Mouse (Mus musculus): ENCODE data around the gene Nckap5l. TPM values are rescaled to one million over a fixed set of nuclear protein-coding genes. Genes with fewer than 3 reads are reported as not detected.

Gene Nckap5l
- total and polyA plus RNA-seq, 2 experiments from 2014 or later, result 11.4 to 19.5 TPM

DNA sequence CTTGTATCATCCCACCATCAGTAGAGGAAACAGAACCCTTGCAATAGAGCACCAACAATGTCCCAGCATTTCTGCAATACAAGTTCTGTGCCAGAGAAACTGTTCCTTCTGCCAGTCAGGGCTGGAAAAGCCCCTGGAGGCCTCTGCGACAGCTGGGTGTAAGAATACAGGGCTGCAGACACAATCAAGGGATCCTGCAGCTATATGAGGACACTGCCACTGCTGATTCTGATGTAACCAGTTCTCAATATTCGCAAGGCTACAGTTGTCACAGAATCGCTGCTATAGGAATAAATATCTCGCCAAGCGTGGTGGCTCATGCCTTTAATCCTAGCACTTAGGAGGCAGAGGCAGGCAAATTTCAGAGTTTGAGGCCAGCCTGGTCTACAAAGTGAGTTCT, 81.3 kb downstream of the Nckap5l start:
- Histone ChIP-seq H3K9ac (replicated peaks; ENCODE audit: low read length) (no peak overlapping the region), H3K4me2 (ENCODE audit: low read depth, low read length) (no peak overlapping the region), H3K9me3 (ENCODE audit: low read length) (0 out of 2 replicates have a peak, but pooled peaks cover 3% of the 10 kb centered on the region), H3K4me1 (ENCODE audit: insufficient read depth, low read length) (no peaks in the 10 kb centered on the region), H3K27ac (no peak overlapping the region), H3K27me3 (ENCODE audit: insufficient read depth, low read length) (no peaks in the 10 kb centered on the region), H3K4me3 (ENCODE audit: low read length) (no peak overlapping the region), H3K36me3 (ENCODE audit: insufficient read depth, low read length) (no peaks in the 10 kb centered on the region)
- WGBS, result 79% methylated on average over 5 of the region's 5 CpGs
- TF ChIP-seq CTCF (IDR thresholded peaks at IDR 0.05; ENCODE audit: low read depth), result no peak
- DNase-seq (ENCODE audit: low spot score) (no peak), ATAC-seq (no peak)

DNA sequence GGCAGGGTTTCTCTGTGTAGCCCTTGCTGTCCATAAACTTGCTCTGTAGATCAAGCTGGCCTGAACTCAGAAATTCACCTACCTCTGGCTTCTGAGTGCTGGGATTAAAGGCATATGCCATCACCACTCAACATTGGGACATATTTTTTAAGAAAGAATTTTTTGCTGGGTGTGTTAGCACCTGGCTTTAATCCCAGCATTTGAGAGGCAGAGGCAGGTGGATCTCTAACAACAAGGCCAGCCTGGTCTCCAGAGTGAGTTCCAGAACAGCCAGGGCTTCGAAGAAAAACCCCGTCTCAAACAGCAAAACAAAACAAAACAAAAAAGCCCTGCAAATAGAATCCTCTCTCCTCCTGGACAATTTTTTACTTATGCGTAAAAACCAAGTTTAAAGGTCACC, 82.0 kb downstream of the Nckap5l start:
- Histone ChIP-seq H3K4me1 (ENCODE audit: insufficient read depth, low read length) (no peaks in the 10 kb centered on the region), H3K9ac (replicated peaks; ENCODE audit: low read length) (no peak overlapping the region), H3K27me3 (ENCODE audit: insufficient read depth, low read length) (no peaks in the 10 kb centered on the region), H3K4me3 (ENCODE audit: low read length) (no peak overlapping the region), H3K36me3 (ENCODE audit: insufficient read depth, low read length) (no peaks in the 10 kb centered on the region), H3K27ac (no peak overlapping the region), H3K4me2 (ENCODE audit: low read depth, low read length) (no peak overlapping the region), H3K9me3 (ENCODE audit: low read length) (0 out of 2 replicates have a peak, but pooled peaks cover 3% of the 10 kb centered on the region)
- TF ChIP-seq CTCF (IDR thresholded peaks at IDR 0.05; ENCODE audit: low read depth), result no peak
- ATAC-seq, result no peak
- no peak for DNase-seq (ENCODE audit: low spot score)
- WGBS, result 86% methylated on average over 3 of the region's 3 CpGs

DNA sequence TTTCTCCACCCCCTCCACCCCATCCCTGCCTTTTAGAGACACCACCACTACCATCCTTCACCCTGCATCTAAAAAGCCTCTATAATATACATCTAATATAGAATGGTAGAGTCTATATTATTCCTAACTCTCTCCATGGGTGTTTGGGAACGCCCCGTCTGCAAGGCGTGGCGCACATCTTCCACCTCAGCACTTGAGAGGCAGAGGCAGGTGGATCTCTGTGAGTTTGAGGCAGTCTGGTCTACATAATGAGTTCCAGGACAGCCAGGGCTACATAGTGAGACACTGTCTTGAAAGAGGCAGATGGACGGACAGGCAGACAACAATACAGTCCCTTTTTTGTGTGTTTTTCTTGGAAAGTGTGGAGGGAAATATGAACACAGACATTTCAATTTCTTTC, 82.5 kb downstream of the Nckap5l start:
- Histone ChIP-seq H3K4me2 (ENCODE audit: low read depth, low read length) (no peak overlapping the region), H3K27me3 (ENCODE audit: insufficient read depth, low read length) (no peaks in the 10 kb centered on the region), H3K4me3 (ENCODE audit: low read length) (no peak overlapping the region), H3K36me3 (ENCODE audit: insufficient read depth, low read length) (no peaks in the 10 kb centered on the region), H3K4me1 (ENCODE audit: insufficient read depth, low read length) (no peaks in the 10 kb centered on the region), H3K27ac (no peak overlapping the region), H3K9me3 (ENCODE audit: low read length) (0 out of 2 replicates have a peak, but pooled peaks cover 3% of the 10 kb centered on the region), H3K9ac (replicated peaks; ENCODE audit: low read length) (no peak overlapping the region)
- TF ChIP-seq CTCF (IDR thresholded peaks at IDR 0.05; ENCODE audit: low read depth), result no peak
- ATAC-seq (no peak), DNase-seq (ENCODE audit: low spot score) (no peak)
- WGBS, result 92% methylated on average over 5 of the region's 5 CpGs

DNA sequence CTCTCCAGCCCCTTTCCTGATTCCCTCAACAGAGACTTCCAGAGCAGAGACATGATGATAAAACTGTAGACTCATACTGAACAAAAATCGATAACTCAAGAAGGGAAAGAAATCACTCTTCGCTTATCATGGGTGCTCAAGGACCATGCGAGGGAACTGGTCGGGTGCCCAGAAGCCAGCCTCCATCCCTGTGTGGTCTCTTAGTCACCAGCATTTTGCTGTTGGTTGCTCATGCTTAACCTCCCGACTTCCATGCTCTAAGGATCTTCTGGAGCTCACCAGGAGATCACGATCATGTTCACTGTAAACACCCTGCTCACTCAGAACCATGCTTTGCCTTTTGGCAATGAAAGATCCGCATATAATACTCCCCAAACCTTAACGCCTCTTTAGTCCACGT, 84.8 kb downstream of the Nckap5l start:
- Histone ChIP-seq H3K4me1 (ENCODE audit: insufficient read depth, low read length) (0 out of 2 replicates have a peak, but pooled peaks cover 11% of the 10 kb centered on the region), H3K27ac (no peak overlapping the region), H3K27me3 (ENCODE audit: insufficient read depth, low read length) (no peaks in the 10 kb centered on the region), H3K4me2 (ENCODE audit: low read depth, low read length) (no peak overlapping the region), H3K9ac (replicated peaks; ENCODE audit: low read length) (no peak overlapping the region), H3K9me3 (ENCODE audit: low read length) (no peaks in the 10 kb centered on the region), H3K4me3 (ENCODE audit: low read length) (no peak overlapping the region), H3K36me3 (ENCODE audit: insufficient read depth, low read length) (no peaks in the 10 kb centered on the region)
- no peak for DNase-seq (ENCODE audit: low spot score)
- 83% methylated on average over 9 of the region's 9 CpGs for WGBS
- TF ChIP-seq CTCF (IDR thresholded peaks at IDR 0.05; ENCODE audit: low read depth), result no peak
- ATAC-seq, result no peak

Other genes starting within 250 kb of the Nckap5l start
- gene Kcnh3, start 232.9 kb downstream of the Nckap5l start, total RNA-seq (2014; rRNA removed), result 1.8 and 3.6 TPM in 2 replicates
- gene Kcnh3, start 232.9 kb downstream of the Nckap5l start, polyA plus RNA-seq (2015; fragmentation: Nextera tagmentation; extraction: Ambion mirVana), result 0.91 and 1.2 TPM in 2 replicates
- 228 and 229 TPM in 2 replicates for gene Mcrs1, start 205.8 kb downstream of the Nckap5l start, total RNA-seq (2014; rRNA removed)
- 199 and 206 TPM in 2 replicates for gene Mcrs1, start 205.8 kb downstream of the Nckap5l start, polyA plus RNA-seq (2015; fragmentation: Nextera tagmentation; extraction: Ambion mirVana)
- gene Prpf40b, start 162.7 kb downstream of the Nckap5l start, total RNA-seq (2014; rRNA removed), result 90.2 and 94.2 TPM in 2 replicates
- gene Prpf40b, start 162.7 kb downstream of the Nckap5l start, polyA plus RNA-seq (2015; fragmentation: Nextera tagmentation; extraction: Ambion mirVana), result 101 and 110 TPM in 2 replicates
- 0.86 and 1.3 TPM in 2 replicates for gene Fam186b, start 161.9 kb downstream of the Nckap5l start, total RNA-seq (2014; rRNA removed)
- gene Fam186b, start 161.9 kb downstream of the Nckap5l start, polyA plus RNA-seq (2015; fragmentation: Nextera tagmentation; extraction: Ambion mirVana), result 1.3 and 1.4 TPM in 2 replicates
- 11.9 and 15.2 TPM in 2 replicates for gene Fmnl3, start 87.3 kb downstream of the Nckap5l start, total RNA-seq (2014; rRNA removed)
- gene Fmnl3, start 87.3 kb downstream of the Nckap5l start, polyA plus RNA-seq (2015; fragmentation: Nextera tagmentation; extraction: Ambion mirVana), result 8.0 and 8.2 TPM in 2 replicates
- 323 and 346 TPM in 2 replicates for gene Tmbim6, start 64.9 kb downstream of the Nckap5l start, total RNA-seq (2014; rRNA removed)
- gene Tmbim6, start 64.9 kb downstream of the Nckap5l start, polyA plus RNA-seq (2015; fragmentation: Nextera tagmentation; extraction: Ambion mirVana), result 355 and 374 TPM in 2 replicates
- 10.1 and 13.7 TPM in 2 replicates for gene Bcdin3d, start 17.0 kb upstream of the Nckap5l start, total RNA-seq (2014; rRNA removed)
- gene Bcdin3d, start 17.0 kb upstream of the Nckap5l start, polyA plus RNA-seq (2015; fragmentation: Nextera tagmentation; extraction: Ambion mirVana), result 12.6 and 12.7 TPM in 2 replicates
- 30.5 and 33.4 TPM in 2 replicates for gene Faim2, start 70.4 kb upstream of the Nckap5l start, total RNA-seq (2014; rRNA removed)
- 54.6 and 57.9 TPM in 2 replicates for gene Faim2, start 70.4 kb upstream of the Nckap5l start, polyA plus RNA-seq (2015; fragmentation: Nextera tagmentation; extraction: Ambion mirVana)
- gene Aqp2, start 121.3 kb upstream of the Nckap5l start, total RNA-seq (2014; rRNA removed), result not detected in 2 replicates
- gene Aqp2, start 121.3 kb upstream of the Nckap5l start, polyA plus RNA-seq (2015; fragmentation: Nextera tagmentation; extraction: Ambion mirVana), result 0.10 TPM in 1 of 2 replicates, not detected in the other
- 3.8 and 5.5 TPM in 2 replicates for gene Aqp5, start 133.0 kb upstream of the Nckap5l start, total RNA-seq (2014; rRNA removed)
- 1.1 TPM in 2 replicates for gene Aqp5, start 133.0 kb upstream of the Nckap5l start, polyA plus RNA-seq (2015; fragmentation: Nextera tagmentation; extraction: Ambion mirVana)
- gene Aqp6, start 143.7 kb upstream of the Nckap5l start, total RNA-seq (2014; rRNA removed), result 0.14 and 0.26 TPM in 2 replicates
- 0.33 and 0.50 TPM in 2 replicates for gene Aqp6, start 143.7 kb upstream of the Nckap5l start, polyA plus RNA-seq (2015; fragmentation: Nextera tagmentation; extraction: Ambion mirVana)
- 46.4 and 49.1 TPM in 2 replicates for gene Racgap1, start 193.9 kb upstream of the Nckap5l start, total RNA-seq (2014; rRNA removed)
- 49.7 and 52.0 TPM in 2 replicates for gene Racgap1, start 193.9 kb upstream of the Nckap5l start, polyA plus RNA-seq (2015; fragmentation: Nextera tagmentation; extraction: Ambion mirVana)
- 127 and 143 TPM in 2 replicates for gene Asic1, start 212.6 kb upstream of the Nckap5l start, total RNA-seq (2014; rRNA removed)
- 32.0 and 37.1 TPM in 2 replicates for gene Asic1, start 212.6 kb upstream of the Nckap5l start, polyA plus RNA-seq (2015; fragmentation: Nextera tagmentation; extraction: Ambion mirVana)
- gene Smarcd1, start 244.4 kb upstream of the Nckap5l start, total RNA-seq (2014; rRNA removed), result 74.0 and 89.4 TPM in 2 replicates
- gene Smarcd1, start 244.4 kb upstream of the Nckap5l start, polyA plus RNA-seq (2015; fragmentation: Nextera tagmentation; extraction: Ambion mirVana), result 78.1 and 91.2 TPM in 2 replicates
- gene Gm17349, start 247.7 kb upstream of the Nckap5l start, total RNA-seq (2014; rRNA removed), result not detected in 2 replicates
- gene Gm17349, start 247.7 kb upstream of the Nckap5l start, polyA plus RNA-seq (2015; fragmentation: Nextera tagmentation; extraction: Ambion mirVana), result not detected in 2 replicates

Data from hindbrain, postnatal 0 days (tissue).